Mouse (Mus musculus) erythroblast, embryonic 14.5 days (primary cell): Measurements from ENCODE around the gene Col5a1. TPM values are rescaled to one million over a fixed set of nuclear protein-coding genes. Genes with fewer than 3 reads are reported as not detected.

Source experiments
- H3K27me3 ChIP-seq: 2 replicates; pipeline ENCODE4 v1.6.1; 2012; ENCODE audit warnings: inconsistent platforms; ENCODE audit not compliant: control insufficient read depth
- H3K36me3 ChIP-seq: 2 replicates; pipeline ENCODE4 v1.6.1; 2012; ENCODE audit warnings: mild to moderate bottlenecking, inconsistent platforms; ENCODE audit not compliant: control insufficient read depth
- H3K4me1 ChIP-seq: 2 replicates; pipeline ENCODE4 v1.6.1; 2012; ENCODE audit warnings: inconsistent platforms; ENCODE audit not compliant: control insufficient read depth
- H3K4me3 ChIP-seq: replicated peaks from 2 replicates; pipeline ENCODE3; 2012; ENCODE audit warnings: moderate library complexity, mild to moderate bottlenecking, inconsistent platforms
- H3K9me3 ChIP-seq: 2 replicates; pipeline ENCODE4 v1.6.1; 2012; ENCODE audit warnings: low read length, inconsistent platforms, mixed read lengths; ENCODE audit not compliant: control insufficient read depth
- GATA1 ChIP-seq: IDR thresholded peaks from 2 replicates; pipeline ENCODE4 v1.6.1; 2012; ENCODE audit warnings: low read length, inconsistent platforms, mixed read lengths
- TAL1 ChIP-seq: IDR thresholded peaks from 3 replicates; pipeline ENCODE4 v1.6.1; 2012; ENCODE audit warnings: low read length, inconsistent platforms, mixed read lengths
- polyA plus RNA-seq: library from polyadenylated mRNA; stranded (reverse); fragments of >175 nt; gene quantifications from 2 replicates; pipeline ENCODE4 v1.2.3, GENCODE M21; 2012

The Col5a1 gene
- polyA plus RNA-seq, 1 experiment: 1.2 TPM

- TF ChIP-seq GATA1 (no peak), TAL1 (no peak)
- peaks cover 66% of the 10 kb centered on the region for H3K4me1 ChIP-seq
- no peaks in the 10 kb centered on the region for H3K27me3 ChIP-seq
- H3K9me3 ChIP-seq: no peaks in the 10 kb centered on the region
- peaks cover 85% of the 10 kb centered on the region for H3K36me3 ChIP-seq
- no peak overlapping the region for H3K4me3 ChIP-seq
Observed at GRCm38 (mm10) chr2:28012367-28012766, 126.1 kb downstream of the Col5a1 start.

- H3K36me3 ChIP-seq: peaks cover 88% of the 10 kb centered on the region
- H3K9me3 ChIP-seq: no peaks in the 10 kb centered on the region
- no peak for TF ChIP-seq GATA1
- no peak for TF ChIP-seq TAL1
- H3K4me3 ChIP-seq: no peak overlapping the region
- H3K4me1 ChIP-seq: peaks cover 67% of the 10 kb centered on the region
- H3K27me3 ChIP-seq: no peaks in the 10 kb centered on the region
Observed at GRCm38 (mm10) chr2:28014778-28015177, 128.6 kb downstream of the Col5a1 start.

GRCm38 (mm10) chr2:28024416-28024815 lies 138.2 kb downstream of the Col5a1 start:
- H3K27me3 ChIP-seq: no peaks in the 10 kb centered on the region
- no peak for TF ChIP-seq TAL1
- no peak for TF ChIP-seq GATA1
- no peaks in the 10 kb centered on the region for H3K9me3 ChIP-seq
- no peak overlapping the region for H3K4me3 ChIP-seq
- peaks cover 18% of the 10 kb centered on the region for H3K4me1 ChIP-seq
- H3K36me3 ChIP-seq: peaks cover 82% of the 10 kb centered on the region

- Histone ChIP-seq H3K4me3 (no peak overlapping the region), H3K27me3 (no peaks in the 10 kb centered on the region), H3K9me3 (no peaks in the 10 kb centered on the region), H3K4me1 (peaks cover 24% of the 10 kb centered on the region), H3K36me3 (peaks cover 80% of the 10 kb centered on the region)
- TF ChIP-seq GATA1 (no peak), TAL1 (no peak)
Observed at GRCm38 (mm10) chr2:28025776-28026175, 139.6 kb downstream of the Col5a1 start.

GRCm38 (mm10) chr2:28031860-28032259 lies 145.6 kb downstream of the Col5a1 start:
- Histone ChIP-seq H3K27me3 (no peaks in the 10 kb centered on the region), H3K36me3 (peaks cover 74% of the 10 kb centered on the region), H3K4me3 (no peak overlapping the region), H3K4me1 (peaks cover 56% of the 10 kb centered on the region), H3K9me3 (no peaks in the 10 kb centered on the region)
- no peak for TF ChIP-seq TAL1
- TF ChIP-seq GATA1: no peak

- no peak for TF ChIP-seq TAL1
- no peaks in the 10 kb centered on the region for H3K9me3 ChIP-seq
- peak overlapping the region; percentile 36 for H3K4me3 ChIP-seq
- no peaks in the 10 kb centered on the region for H3K27me3 ChIP-seq
- peaks cover 73% of the 10 kb centered on the region for H3K36me3 ChIP-seq
- H3K4me1 ChIP-seq: peaks cover 58% of the 10 kb centered on the region
Observed at GRCm38 (mm10) chr2:28032469-28032868, 146.2 kb downstream of the Col5a1 start.

GRCm38 (mm10) chr2:28034011-28034710 lies 147.9 kb downstream of the Col5a1 start:
- Histone ChIP-seq H3K36me3 (peaks cover 68% of the 10 kb centered on the region), H3K4me1 (peaks cover 60% of the 10 kb centered on the region), H3K4me3 (no peak overlapping the region), H3K27me3 (no peaks in the 10 kb centered on the region), H3K9me3 (no peaks in the 10 kb centered on the region)
- TF ChIP-seq GATA1: no peak
- no peak for TF ChIP-seq TAL1

- TF ChIP-seq GATA1 (no peak), TAL1 (no peak)
- H3K4me3 ChIP-seq: no peak overlapping the region
- H3K27me3 ChIP-seq: no peaks in the 10 kb centered on the region
- peaks cover 54% of the 10 kb centered on the region for H3K36me3 ChIP-seq
- no peaks in the 10 kb centered on the region for H3K9me3 ChIP-seq
- peaks cover 45% of the 10 kb centered on the region for H3K4me1 ChIP-seq
Observed at GRCm38 (mm10) chr2:28036788-28037187, 150.6 kb downstream of the Col5a1 start.

- peaks cover 46% of the 10 kb centered on the region for H3K36me3 ChIP-seq
- TF ChIP-seq GATA1 (no peak), TAL1 (no peak)
- no peaks in the 10 kb centered on the region for H3K27me3 ChIP-seq
- H3K4me1 ChIP-seq: peaks cover 36% of the 10 kb centered on the region
- no peak overlapping the region for H3K4me3 ChIP-seq
- no peaks in the 10 kb centered on the region for H3K9me3 ChIP-seq
Observed at GRCm38 (mm10) chr2:28037505-28038390, 151.5 kb downstream of the Col5a1 start.
